Mouse (Mus musculus) spleen, adult 2 months (tissue): ENCODE results near the gene Grid2.

ENCODE experiments used
- CTCF ChIP-seq: fragments of 200-500 bp; IDR thresholded peaks from 2 replicates; pipeline ENCODE4 v1.5.1; 2011; ENCODE audit warnings: mild to moderate bottlenecking, inconsistent platforms; ENCODE audit not compliant: insufficient read depth, insufficient read length, insufficient replicate concordance; ENCODE audit errors: extremely low read depth
- POLR2A ChIP-seq: fragments of 200-500 bp; IDR thresholded peaks from 2 replicates; pipeline ENCODE4 v1.6.1; 2011; ENCODE audit warnings: low read depth, low read length, inconsistent platforms

- TF ChIP-seq POLR2A, result no peak
- TF ChIP-seq CTCF, result no peak
Observed at GRCm38 (mm10) chr6:64678815-64679214, 1423.1 kb downstream of the Grid2 start.
